Mouse (Mus musculus) heart, adult 18-20 months (tissue): ENCODE results near the gene Dbi. TPM values are rescaled to one million over a fixed set of nuclear protein-coding genes. Genes with fewer than 3 reads are reported as not detected.
A peak's percentile ranks its signal among the peaks of the same experiment; 100 is the strongest.

Experiments used
- DNase-seq, 2 experiments: peaks; one replicate each; pipeline ENCODE4 v3.0.0; 2021 to 2022; ENCODE audit warnings: mixed read lengths in 1 of 2
- total RNA-seq, 2 experiments: library from RNA; stranded (reverse); gene quantifications; 2 replicates each; pipeline ENCODE4 v1.2.3; 2021

Gene Dbi
- total RNA-seq, 2 experiments from 2014 or later = 307 to 318 TPM

GRCm38 (mm10) chr1:120121930-120122530, 1.2 kb upstream of the Dbi start:
- no peak for DNase-seq

DNA sequence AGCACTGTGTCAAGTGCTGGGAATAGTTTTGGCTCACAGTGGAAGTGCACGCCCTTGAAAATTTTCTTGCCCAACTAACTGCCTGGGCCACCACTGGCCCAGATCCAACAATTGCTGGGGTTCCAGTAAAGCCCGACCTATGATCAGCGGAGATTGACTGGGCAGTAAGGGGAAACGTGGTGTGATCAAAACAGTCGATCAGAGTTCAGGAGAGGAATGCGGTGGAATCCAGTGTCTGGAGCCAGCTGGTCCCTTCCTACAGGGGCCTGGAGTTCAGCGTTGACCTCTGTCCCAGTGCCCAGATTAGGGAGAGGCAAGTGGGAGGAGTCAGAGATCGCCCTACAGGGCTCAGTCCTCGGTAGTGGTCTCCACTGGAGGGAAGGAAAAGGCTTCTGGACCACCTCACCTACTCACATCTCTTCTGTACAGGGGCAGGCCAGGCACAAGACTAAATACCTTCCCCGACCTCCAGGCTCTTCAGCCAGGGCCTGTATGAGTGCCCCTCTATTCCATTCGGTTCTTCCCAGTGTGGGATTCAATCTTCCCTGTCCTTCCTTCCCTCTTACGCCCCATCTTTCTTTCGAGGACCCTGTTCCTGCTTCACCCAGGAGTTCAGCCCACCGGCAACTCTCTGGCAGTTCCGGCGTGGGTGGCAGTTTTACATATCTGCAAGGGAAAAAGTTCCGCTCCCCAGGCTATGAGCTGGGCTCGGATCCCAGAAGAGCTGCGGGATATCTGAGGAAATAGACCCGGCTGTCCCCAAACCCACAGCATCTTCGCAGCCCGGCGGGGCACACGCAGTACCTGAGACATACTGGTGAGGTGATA, 523 bp downstream of the Dbi start:
- peak; percentile 76 to 83 for DNase-seq

DNA sequence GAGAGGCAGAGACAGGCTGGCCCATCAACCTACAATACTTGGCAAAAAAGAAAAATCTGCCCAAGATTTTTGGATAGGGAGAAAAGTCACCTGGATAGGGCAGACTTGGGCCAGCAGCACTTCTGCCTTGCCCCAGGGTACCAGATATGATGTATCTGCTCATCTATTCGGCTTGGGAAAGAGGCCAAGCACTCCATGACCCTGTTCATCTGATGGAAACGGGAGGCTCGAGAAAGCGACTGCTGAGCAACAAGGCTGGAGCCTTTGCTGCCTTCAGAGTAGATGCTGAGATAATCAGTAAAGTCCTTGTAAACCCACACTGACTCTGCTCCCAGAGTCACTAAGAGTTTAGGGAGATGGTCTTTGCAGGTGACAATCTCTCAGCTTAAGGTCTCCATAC, 1.5 kb downstream of the Dbi start:
- DNase-seq = no peak

- no peak for DNase-seq
These were observed 2.0 kb downstream of the Dbi start for GRCm38 (mm10) chr1:120118854-120119253.

GRCm38 (mm10) chr1:120116106-120116505, 4.8 kb downstream of the Dbi start:
- DNase-seq = peak; percentile 50 to 58

DNA sequence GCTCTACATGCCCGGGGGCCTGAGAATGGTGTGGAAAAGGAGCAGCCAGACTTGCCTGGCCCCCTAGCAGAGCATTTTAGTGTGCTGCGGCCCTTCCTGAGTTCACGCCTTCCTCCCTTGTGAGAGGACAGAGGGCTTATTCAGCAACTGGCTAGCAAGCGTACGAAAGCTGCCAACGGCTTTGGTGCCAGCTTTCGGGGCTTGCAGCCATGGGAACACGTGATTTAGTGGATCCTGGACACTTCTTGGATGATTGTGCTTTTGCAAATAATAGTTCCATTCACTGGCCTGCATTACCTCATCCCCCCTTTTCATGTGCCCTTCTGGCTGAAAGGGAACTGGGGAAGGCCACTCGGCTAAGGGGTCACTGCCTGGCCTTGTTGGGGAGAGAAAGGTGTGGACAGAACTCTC, 5.2 kb downstream of the Dbi start:
- DNase-seq = peak; percentile 86 to 89

DNA sequence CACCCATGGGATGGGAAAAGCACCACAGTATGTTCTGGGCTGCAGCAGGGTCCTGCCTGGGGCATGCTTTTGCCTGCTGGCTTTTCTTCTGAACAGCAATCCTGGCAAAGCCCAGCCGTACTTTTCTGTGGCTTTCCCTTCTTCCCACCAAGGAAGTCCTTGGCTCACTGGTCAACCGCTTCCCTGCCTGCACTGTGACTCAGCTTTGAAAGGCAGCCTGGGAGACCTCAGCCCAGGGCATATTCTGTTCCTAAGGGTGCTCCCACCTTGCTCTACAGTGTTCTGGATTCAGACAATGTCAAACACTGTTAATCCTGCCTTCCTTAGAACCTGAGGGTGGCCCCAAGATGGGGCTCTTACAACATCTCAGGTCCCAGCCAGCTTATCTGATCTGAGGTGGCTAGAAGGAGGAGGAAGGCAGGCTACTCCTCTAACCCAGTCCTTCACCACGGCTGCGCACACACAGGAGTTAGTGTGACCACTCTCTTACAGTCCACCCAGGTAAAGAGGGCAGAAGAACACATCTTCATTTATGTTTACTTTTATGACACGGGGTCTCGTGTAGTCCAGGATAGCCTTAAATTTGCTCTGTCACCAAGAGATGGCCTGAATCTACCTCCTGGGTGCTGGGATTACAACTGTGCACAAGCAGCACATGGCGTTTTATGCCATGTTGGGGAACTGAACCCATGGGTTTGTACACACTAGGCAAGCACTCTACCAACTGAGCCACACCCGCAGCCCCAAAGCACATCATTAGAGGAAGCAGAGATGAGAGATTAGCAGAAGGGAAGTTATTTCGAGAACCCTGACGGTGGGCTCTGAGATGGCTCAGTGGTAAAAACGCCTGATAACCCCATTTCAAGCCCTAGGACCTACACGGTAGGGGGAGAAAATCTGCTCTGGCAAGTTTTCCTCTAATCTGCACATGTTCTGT, 8.4 kb downstream of the Dbi start:
- no peak for DNase-seq

DNA sequence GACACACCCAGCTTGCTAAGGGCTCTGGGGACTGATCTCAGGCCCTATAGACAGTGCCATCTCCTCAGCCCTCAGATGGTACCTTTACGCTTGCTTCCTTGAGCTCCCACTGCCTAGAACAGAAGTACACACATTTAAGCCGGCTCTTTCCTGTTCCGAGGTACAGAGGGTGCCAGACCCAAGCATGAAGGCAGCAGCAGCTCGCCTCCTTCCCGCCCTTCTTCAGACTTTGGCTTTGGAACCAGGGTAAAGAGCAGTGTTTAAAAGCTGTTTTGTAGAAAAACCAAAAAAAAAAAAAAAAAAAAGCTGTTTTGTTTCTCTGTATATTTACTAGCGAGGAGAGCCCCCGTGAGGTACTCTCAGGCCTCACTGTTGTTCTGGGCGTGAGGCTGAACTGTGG, 9.1 kb downstream of the Dbi start:
- DNase-seq = no peak

GRCm38 (mm10) chr1:120109741-120110432, 11.0 kb downstream of the Dbi start:
- no peak for DNase-seq

GRCm38 (mm10) chr1:120105556-120105959, 15.3 kb downstream of the Dbi start:
- no peak for DNase-seq

GRCm38 (mm10) chr1:120101227-120101609, 19.7 kb downstream of the Dbi start:
- DNase-seq = no peak

- no peak for DNase-seq
These were observed 20.2 kb downstream of the Dbi start for GRCm38 (mm10) chr1:120100456-120101226.

GRCm38 (mm10) chr1:120099483-120099882, 21.4 kb downstream of the Dbi start:
- DNase-seq = peak in 1 of 2 experiments; percentile 63

DNA sequence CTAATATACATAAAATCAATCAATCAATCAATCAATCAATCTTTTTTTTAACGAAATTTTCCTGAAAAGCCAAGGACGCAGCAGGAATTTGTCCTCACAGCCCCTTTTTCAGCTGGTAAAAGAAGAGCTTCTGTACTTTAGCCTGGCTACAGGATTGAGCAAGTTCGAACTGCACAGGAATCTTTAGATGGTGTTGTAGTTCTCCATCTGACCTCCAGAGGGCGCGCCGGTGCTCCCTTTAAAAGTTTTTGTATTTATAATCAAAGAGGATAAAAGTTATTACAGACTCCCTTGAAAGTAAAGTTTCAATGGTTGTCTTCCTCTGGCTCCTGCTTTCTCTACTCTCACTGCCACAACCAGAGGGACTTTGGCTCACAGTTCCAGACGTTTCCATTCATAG, 22.6 kb downstream of the Dbi start:
- peak; percentile 56 to 89 for DNase-seq

DNA sequence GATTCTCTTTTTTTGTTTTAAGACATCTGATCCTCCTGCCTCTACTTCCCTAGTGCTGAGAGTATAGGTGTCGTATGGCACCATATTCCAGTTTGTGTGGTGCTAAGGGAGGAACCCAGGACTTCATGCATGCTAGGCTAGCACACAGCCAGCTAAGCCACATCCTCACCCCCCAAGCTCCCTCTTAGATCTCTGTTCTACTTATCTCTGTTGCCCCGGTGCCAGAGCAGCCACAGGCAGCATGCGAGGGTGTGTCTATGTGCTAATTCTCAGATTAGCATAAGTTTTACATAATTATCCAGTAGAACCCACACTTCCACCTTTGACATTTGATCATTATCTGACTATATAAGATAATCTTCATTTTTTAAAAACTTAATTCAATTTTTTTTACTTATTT, 26.0 kb downstream of the Dbi start:
- no peak for DNase-seq

DNA sequence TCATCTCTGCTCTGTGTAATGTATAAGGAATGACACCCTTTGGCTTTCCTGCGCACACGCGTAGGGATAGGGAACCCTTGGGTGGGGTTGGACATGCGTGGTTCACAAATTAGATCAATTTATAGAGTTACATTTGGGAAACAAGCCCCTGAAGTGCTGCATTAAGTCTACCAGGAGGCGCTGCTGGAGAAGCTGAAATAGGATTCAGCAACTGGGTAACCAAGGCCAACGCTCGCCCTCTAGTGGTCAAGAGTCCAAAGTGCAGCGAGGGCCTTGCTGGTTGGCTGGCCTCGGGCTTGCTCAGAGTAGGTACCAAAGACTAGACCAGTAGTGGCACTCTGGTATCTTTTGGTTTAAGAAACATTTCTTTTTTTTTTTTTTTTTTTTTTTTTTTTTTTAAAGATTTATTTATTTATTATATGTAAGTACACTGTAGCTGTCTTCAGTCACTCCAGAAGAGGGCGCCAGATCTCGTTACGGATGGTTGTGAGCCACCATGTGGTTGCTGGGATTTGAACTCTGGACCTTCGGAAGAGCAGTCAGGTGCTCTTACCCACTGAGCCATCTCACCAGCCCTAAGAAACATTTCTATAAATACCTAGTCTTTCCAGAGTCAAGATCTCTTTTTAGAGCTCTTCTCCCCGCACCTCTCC, 27.3 kb downstream of the Dbi start:
- peak; percentile 83 to 92 for DNase-seq

DNA sequence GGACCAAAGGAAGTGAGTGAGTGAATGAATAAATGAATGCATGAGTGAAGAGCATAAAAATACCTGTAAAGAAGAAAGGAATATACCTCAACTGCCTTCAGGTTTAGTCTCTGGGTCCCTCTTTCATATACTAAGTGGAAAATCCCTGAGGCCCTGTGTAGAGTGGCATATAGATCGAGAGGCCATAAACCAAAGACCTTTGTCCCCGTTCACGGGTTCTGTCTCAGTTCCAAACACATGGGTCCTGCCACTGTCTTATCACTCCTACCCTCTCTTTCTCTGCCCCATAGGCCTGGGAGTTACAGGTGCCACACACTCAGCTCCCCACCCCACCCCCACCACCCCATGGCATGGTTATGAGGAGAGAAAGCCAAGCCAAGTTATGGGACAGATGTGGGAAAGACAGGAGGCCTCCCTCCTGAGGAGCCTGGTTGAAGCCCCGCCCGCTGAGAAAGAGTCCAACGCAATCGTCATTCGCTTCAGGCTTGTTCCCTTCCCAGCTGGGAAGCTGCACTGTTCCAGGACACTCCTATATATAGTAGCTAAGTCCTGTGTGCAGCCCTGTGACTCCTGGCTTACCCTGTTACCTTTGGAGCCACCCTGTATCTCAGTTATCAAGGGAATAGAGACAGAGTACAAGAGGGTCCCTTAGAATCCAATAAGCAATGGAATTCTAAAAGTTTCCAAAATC, 29.9 kb downstream of the Dbi start:
- DNase-seq = peak; percentile 53 to 66

- DNase-seq = no peak
These were observed 31.7 kb downstream of the Dbi start for GRCm38 (mm10) chr1:120089180-120089579.

DNA sequence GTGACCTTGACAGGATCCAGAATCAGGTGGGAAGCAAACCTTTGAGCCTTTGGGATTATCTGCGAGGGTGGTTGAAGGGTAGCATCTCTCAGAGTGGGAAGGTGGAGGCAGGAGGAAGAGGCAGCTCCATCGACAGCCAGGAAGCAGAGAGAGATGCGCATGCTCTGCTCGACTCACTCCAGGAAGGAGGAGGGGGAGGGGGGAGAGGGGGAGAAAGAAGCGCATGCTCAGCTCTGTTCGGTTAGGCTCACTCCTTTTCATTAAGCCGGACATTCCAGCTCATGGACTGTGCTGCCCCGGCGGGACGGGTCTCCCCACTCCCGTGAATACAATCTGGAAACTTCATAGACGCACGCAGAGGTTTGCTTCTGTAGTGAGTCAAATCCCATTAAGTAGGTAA, 34.2 kb downstream of the Dbi start:
- DNase-seq = no peak

DNA sequence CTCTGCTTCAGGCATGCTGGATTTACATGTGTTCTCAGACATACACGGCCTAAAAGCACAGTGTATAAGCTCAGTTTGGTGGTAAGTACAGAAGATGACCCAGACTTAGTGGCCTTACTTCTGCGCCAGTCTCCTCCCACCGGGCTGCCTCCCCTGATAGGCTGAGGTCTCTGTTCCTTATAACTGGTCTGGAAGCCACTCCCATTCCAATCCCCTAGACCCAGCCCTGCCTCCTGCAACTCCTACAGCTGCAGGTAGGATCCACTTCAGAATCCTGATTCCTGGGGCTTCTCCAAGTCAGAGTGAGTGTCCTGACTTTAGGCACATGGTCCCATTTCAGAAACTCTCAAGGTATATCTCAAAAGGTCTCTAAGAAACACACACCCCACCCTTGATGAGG, 35.2 kb downstream of the Dbi start:
- DNase-seq = no peak
